ENCODE assay signal across 11 mouse cellular contexts in the genomic region with DNA sequence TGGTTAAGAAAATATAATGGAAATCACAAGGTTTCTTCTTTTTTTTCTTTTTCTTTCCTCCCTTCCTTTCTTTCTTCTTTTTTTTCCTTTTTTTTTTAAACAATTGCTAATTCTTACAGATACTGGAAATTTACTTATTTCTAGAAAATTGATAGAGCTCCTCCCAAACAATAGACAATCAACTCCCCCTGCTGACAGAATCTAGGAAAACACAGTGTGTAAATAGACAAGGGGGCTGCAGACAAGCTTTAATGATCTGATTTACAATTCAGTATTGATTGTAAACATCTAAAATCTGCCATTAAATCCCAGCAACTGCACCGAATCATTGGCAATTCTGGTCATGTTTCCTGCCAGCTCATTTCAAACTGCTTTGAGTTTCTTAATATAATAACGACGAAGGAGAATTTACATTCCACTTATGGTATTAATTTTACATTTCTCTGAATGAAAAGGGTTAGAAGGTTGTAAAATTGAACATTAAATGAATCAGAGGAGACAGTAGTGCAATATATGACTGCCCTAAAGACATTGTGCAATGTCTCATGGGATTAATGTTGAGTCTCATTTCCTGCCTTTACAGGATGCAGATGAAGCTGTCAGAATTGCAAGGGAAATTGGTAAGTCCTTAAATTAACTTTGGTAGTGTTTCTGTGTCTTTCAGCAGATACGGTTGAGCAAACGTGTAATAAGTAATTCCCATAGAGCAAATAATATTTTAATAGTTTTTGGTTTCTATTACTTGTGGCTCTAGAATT.
DNase-seq lines count a peak whose midpoint lies in the region; ATAC-seq and TF ChIP-seq lines count a peak whose summit lies in the region.
"Had no signal": no experiment of that assay in that cellular context is flagged by ENCODE, and none has a peak within 500 bp of the region (broad histone marks: within the 10 kb centered on the region; RNA-seq: fewer than 3 reads in every experiment).

No protein-coding gene starts in this region.

- H3K27me3 ChIP-seq in hindbrain, embryonic 11.5 days (ENCODE audit: control insufficient read depth, insufficient read depth, low read length): no peaks in the 10 kb centered on the region
- H3K27me3 ChIP-seq in hindbrain, embryonic 12.5 days: no peaks in the 10 kb centered on the region
- no peaks in the 10 kb centered on the region for H3K27me3 ChIP-seq in midbrain, postnatal 0 days (ENCODE audit: insufficient read depth, low read length)
- no peaks in the 10 kb centered on the region for H3K27me3 ChIP-seq in midbrain, embryonic 13.5 days
- H3K27me3 ChIP-seq: heart, embryonic 15.5 days; limb, embryonic 15.5 days; megakaryocyte, embryonic 14.5 days had no signal

- no peak overlapping the region for H3K4me3 ChIP-seq in hindbrain, embryonic 11.5 days (ENCODE audit: low read depth, low read length)
- H3K4me3 ChIP-seq in hindbrain, embryonic 12.5 days: no peak overlapping the region
- no peak overlapping the region for H3K4me3 ChIP-seq in midbrain, postnatal 0 days (ENCODE audit: low read depth, low read length)
- no peak overlapping the region for H3K4me3 ChIP-seq in midbrain, embryonic 13.5 days (replicated peaks)
- H3K4me3 ChIP-seq: heart, embryonic 15.5 days; limb, embryonic 15.5 days; megakaryocyte, embryonic 14.5 days had no signal

- TF ChIP-seq CTCF in midbrain, postnatal 0 days (IDR thresholded peaks at IDR 0.05): peak; percentile 57

- no peak overlapping the region for H3K4me2 ChIP-seq in hindbrain, embryonic 11.5 days (replicated peaks; ENCODE audit: low read depth, low read length)
- H3K4me2 ChIP-seq in hindbrain, embryonic 12.5 days (replicated peaks): no peak overlapping the region
- no peak overlapping the region for H3K4me2 ChIP-seq in midbrain, postnatal 0 days (ENCODE audit: low read depth, low read length, poor library complexity, severe bottlenecking)
- no peak overlapping the region for H3K4me2 ChIP-seq in midbrain, embryonic 13.5 days (replicated peaks)
- H3K4me2 ChIP-seq: heart, embryonic 15.5 days; limb, embryonic 15.5 days had no signal

- H3K36me3 ChIP-seq in hindbrain, embryonic 11.5 days (ENCODE audit: control insufficient read depth, insufficient read depth, low read length): no peaks in the 10 kb centered on the region
- no peaks in the 10 kb centered on the region for H3K36me3 ChIP-seq in hindbrain, embryonic 12.5 days
- H3K36me3 ChIP-seq in midbrain, postnatal 0 days (ENCODE audit: insufficient read depth, low read length): no peaks in the 10 kb centered on the region
- no peaks in the 10 kb centered on the region for H3K36me3 ChIP-seq in midbrain, embryonic 13.5 days
- H3K36me3 ChIP-seq: heart, embryonic 15.5 days; limb, embryonic 15.5 days had no signal

- no peaks in the 10 kb centered on the region for H3K9me3 ChIP-seq in hindbrain, embryonic 11.5 days (ENCODE audit: control insufficient read depth, low read length)
- no peaks in the 10 kb centered on the region for H3K9me3 ChIP-seq in hindbrain, embryonic 12.5 days (replicated peaks)
- H3K9me3 ChIP-seq in midbrain, postnatal 0 days (ENCODE audit: low read length): no peaks in the 10 kb centered on the region
- H3K9me3 ChIP-seq in midbrain, embryonic 13.5 days: no peaks in the 10 kb centered on the region
- H3K9me3 ChIP-seq: heart, embryonic 15.5 days; limb, embryonic 15.5 days; megakaryocyte, embryonic 14.5 days had no signal

- WGBS in hindbrain, embryonic 11.5 days: 76% methylated on average over 5 of the region's 5 CpGs
- WGBS in hindbrain, embryonic 12.5 days: 71% methylated on average over 5 of the region's 5 CpGs
- WGBS in midbrain, postnatal 0 days: 62% methylated on average over 5 of the region's 5 CpGs
- 77% methylated on average over 5 of the region's 5 CpGs for WGBS in midbrain, embryonic 13.5 days

- no peaks in the 10 kb centered on the region for H3K4me1 ChIP-seq in hindbrain, embryonic 11.5 days (replicated peaks; ENCODE audit: control insufficient read depth, insufficient read depth, low read length)
- H3K4me1 ChIP-seq in hindbrain, embryonic 12.5 days: no peaks in the 10 kb centered on the region
- no peaks in the 10 kb centered on the region for H3K4me1 ChIP-seq in midbrain, postnatal 0 days (ENCODE audit: insufficient read depth, low read length)
- 0 out of 2 replicates have a peak, but pooled peaks cover 5% of the 10 kb centered on the region for H3K4me1 ChIP-seq in midbrain, embryonic 13.5 days (replicated peaks)
- H3K4me1 ChIP-seq: heart, embryonic 15.5 days; limb, embryonic 15.5 days had no signal

- no peak for ATAC-seq in hindbrain, embryonic 11.5 days (ENCODE audit: low FRiP score)
- no peak for ATAC-seq in hindbrain, embryonic 12.5 days (ENCODE audit: low FRiP score)
- ATAC-seq in midbrain, postnatal 0 days (ENCODE audit: low FRiP score): no peak
- ATAC-seq in midbrain, embryonic 13.5 days: no peak

- peak; percentile 13 for DNase-seq in hindbrain, embryonic 11.5 days (ENCODE audit: low spot score)
- peak; percentile 60 for DNase-seq in midbrain, postnatal 0 days (ENCODE audit: low spot score)
- peak; percentile 14 for DNase-seq in brain, adult 2 months (ENCODE audit: low read depth, low spot score)
- peak; percentile 29 for DNase-seq in retina, postnatal 1 day
- DNase-seq in ovary, postnatal 10 days (ENCODE audit: low spot score): no peak
- DNase-seq in frontal cortex, adult 2 months (ENCODE audit: extremely low spot score in 1 of 2, low spot score in 1 of 2): no peak

- no peak overlapping the region for H3K27ac ChIP-seq in hindbrain, embryonic 11.5 days (ENCODE audit: low read depth, low read length)
- H3K27ac ChIP-seq in hindbrain, embryonic 12.5 days: no peak overlapping the region
- H3K27ac ChIP-seq in midbrain, postnatal 0 days (ENCODE audit: low read depth, low read length): no peak overlapping the region
- no peak overlapping the region for H3K27ac ChIP-seq in midbrain, embryonic 13.5 days
- H3K27ac ChIP-seq: heart, embryonic 15.5 days; limb, embryonic 15.5 days had no signal

- no peak overlapping the region for H3K9ac ChIP-seq in hindbrain, embryonic 11.5 days (ENCODE audit: low read depth, low read length)
- no peak overlapping the region for H3K9ac ChIP-seq in hindbrain, embryonic 12.5 days
- H3K9ac ChIP-seq in midbrain, postnatal 0 days (replicated peaks; ENCODE audit: low read length, poor library complexity, severe bottlenecking): no peak overlapping the region
- no peak overlapping the region for H3K9ac ChIP-seq in midbrain, embryonic 13.5 days (replicated peaks)
- H3K9ac ChIP-seq: heart, embryonic 15.5 days; limb, embryonic 15.5 days had no signal

Comparison
In these comparisons a context has a peak if more than half of its experiments do, and no peak if none do; other contexts are left out.
1. DNase-seq: peak in hindbrain, embryonic 11.5 days (single experiment), midbrain, postnatal 0 days (single experiment), brain, adult 2 months (single experiment) and retina, postnatal 1 day (single experiment); none in ovary, postnatal 10 days (single experiment) and frontal cortex, adult 2 months (0 of 2).